Comparison of ENCODE assay signal across 28 mouse cellular contexts in genomic region chr1:177584302-177584886, GRCm38 (mm10).
A peak's percentile ranks its signal among the peaks of the same experiment; 100 is the strongest.
DNase-seq lines count a peak whose midpoint lies in the region; ATAC-seq and TF ChIP-seq lines count a peak whose summit lies in the region.
"Had no signal": no experiment of that assay in that cellular context is flagged by ENCODE, and none has a peak within 500 bp of the region (broad histone marks: within the 10 kb centered on the region; RNA-seq: fewer than 3 reads in every experiment).

No protein-coding gene starts in this region.

- H3K4me2 ChIP-seq in kidney, embryonic 15.5 days = no peak overlapping the region
- no peak overlapping the region for H3K4me2 ChIP-seq in lung, embryonic 15.5 days
- no peak overlapping the region for H3K4me2 ChIP-seq in lung, postnatal 0 days (replicated peaks; ENCODE audit: low read depth, low read length)
- no peak overlapping the region for H3K4me2 ChIP-seq in embryonic facial prominence, embryonic 15.5 days (replicated peaks)
- H3K4me2 ChIP-seq: embryonic facial prominence, embryonic 13.5 days; hindbrain, embryonic 14.5 days; midbrain, embryonic 11.5 days; neural tube, embryonic 12.5 days had no signal

- H3K36me3 ChIP-seq in kidney, embryonic 15.5 days = no peaks in the 10 kb centered on the region
- no peaks in the 10 kb centered on the region for H3K36me3 ChIP-seq in lung, embryonic 15.5 days
- H3K36me3 ChIP-seq in lung, postnatal 0 days (ENCODE audit: insufficient read depth, low read length) = no peaks in the 10 kb centered on the region
- H3K36me3 ChIP-seq in embryonic facial prominence, embryonic 15.5 days = no peaks in the 10 kb centered on the region
- H3K36me3 ChIP-seq: embryonic facial prominence, embryonic 13.5 days; heart, embryonic 10.5 days; neural tube, embryonic 12.5 days had no signal

- H3K27me3 ChIP-seq in kidney, embryonic 15.5 days = no peaks in the 10 kb centered on the region
- no peaks in the 10 kb centered on the region for H3K27me3 ChIP-seq in lung, embryonic 15.5 days
- H3K27me3 ChIP-seq in lung, postnatal 0 days (replicated peaks; ENCODE audit: insufficient read depth, low read length) = no peaks in the 10 kb centered on the region
- no peaks in the 10 kb centered on the region for H3K27me3 ChIP-seq in embryonic facial prominence, embryonic 15.5 days
- H3K27me3 ChIP-seq: embryonic facial prominence, embryonic 13.5 days; neural tube, embryonic 12.5 days had no signal

- DNase-seq in heart, adult 11 months = peak; percentile 40
- DNase-seq in heart, postnatal 25 days (ENCODE audit: low spot score) = no peak
- no peak for DNase-seq in kidney, adult 18-20 months
- no peak for DNase-seq in lung, postnatal 0 days (ENCODE audit: low spot score)
- no peak for DNase-seq in Muller cell, postnatal 12 days (ENCODE audit: inconsistent ontology term)
- DNase-seq: adrenal gland, postnatal 14 days; cerebellum, adult 11-12 months; cerebellum, adult 9-11 months; gastrocnemius, postnatal 10 days; heart, postnatal 4 days; kidney, adult 9 months; layer of hippocampus, adult 9-11 months; lung, postnatal 14 days; right cerebral cortex, adult 18-20 months; spleen, adult 18-20 months; thymus, postnatal 4 days had no signal

- H3K27ac ChIP-seq in kidney, embryonic 15.5 days = 0 out of 2 replicates have a peak overlapping the region, but pooled peaks have one; percentile 22
- no peak overlapping the region for H3K27ac ChIP-seq in lung, embryonic 15.5 days
- no peak overlapping the region for H3K27ac ChIP-seq in lung, postnatal 0 days (ENCODE audit: low read length)
- no peak overlapping the region for H3K27ac ChIP-seq in embryonic facial prominence, embryonic 15.5 days (replicated peaks)
- H3K27ac ChIP-seq: embryonic facial prominence, embryonic 13.5 days; heart, embryonic 10.5 days; hindbrain, embryonic 14.5 days; neural tube, embryonic 12.5 days had no signal

- intact Hi-C loops in heart, postnatal 25 days (cut with DNase I) = no loop called here

- H3K9ac ChIP-seq in kidney, embryonic 15.5 days = no peak overlapping the region
- H3K9ac ChIP-seq in lung, embryonic 15.5 days = no peak overlapping the region
- no peak overlapping the region for H3K9ac ChIP-seq in lung, postnatal 0 days (replicated peaks; ENCODE audit: low read depth)
- H3K9ac ChIP-seq in embryonic facial prominence, embryonic 15.5 days = no peak overlapping the region
- H3K9ac ChIP-seq: embryonic facial prominence, embryonic 13.5 days; hindbrain, embryonic 14.5 days; neural tube, embryonic 12.5 days had no signal

- ATAC-seq in kidney, embryonic 15.5 days (replicated peaks; ENCODE audit: low FRiP score) = peak; percentile 91
- ATAC-seq in lung, embryonic 15.5 days (ENCODE audit: borderline replicate concordance, extremely low read depth, low FRiP score, low TSS enrichment) = peak; percentile 64; the same call in 1 of the 2 replicates
- ATAC-seq in lung, postnatal 0 days = no peak
- ATAC-seq in embryonic facial prominence, embryonic 15.5 days (ENCODE audit: insufficient number of reproducible peaks, low FRiP score, low TSS enrichment, low read depth) = peak; percentile 2; the same call in 1 of the 2 replicates
- ATAC-seq: forebrain, embryonic 16.5 days; inflammation-experienced regulatory T-cells, adult 6 months; midbrain, embryonic 16.5 days had no signal

- H3K9me3 ChIP-seq in kidney, embryonic 15.5 days (replicated peaks) = peaks cover 10% of the 10 kb centered on the region; the same call in 1 of the 2 replicates
- peaks cover 9% of the 10 kb centered on the region; the same call in 1 of the 2 replicates for H3K9me3 ChIP-seq in lung, embryonic 15.5 days
- no peaks in the 10 kb centered on the region for H3K9me3 ChIP-seq in lung, postnatal 0 days (ENCODE audit: low read length)
- H3K9me3 ChIP-seq in embryonic facial prominence, embryonic 15.5 days (replicated peaks) = peaks cover 8% of the 10 kb centered on the region; the same call in 1 of the 2 replicates

- H3K4me3 ChIP-seq in kidney, embryonic 15.5 days (replicated peaks) = no peak overlapping the region
- H3K4me3 ChIP-seq in lung, embryonic 15.5 days = no peak overlapping the region
- H3K4me3 ChIP-seq in lung, postnatal 0 days (ENCODE audit: low read depth, low read length) = no peak overlapping the region
- no peak overlapping the region for H3K4me3 ChIP-seq in embryonic facial prominence, embryonic 15.5 days (replicated peaks)
- H3K4me3 ChIP-seq: embryonic facial prominence, embryonic 13.5 days; erythroblast, embryonic 14.5 days; heart, embryonic 10.5 days; neural tube, embryonic 12.5 days had no signal

- WGBS in kidney, embryonic 15.5 days = 32% methylated on average over 5 of the region's 5 CpGs
- 33% methylated on average over 5 of the region's 5 CpGs for WGBS in lung, embryonic 15.5 days
- 39% methylated on average over 5 of the region's 5 CpGs for WGBS in lung, postnatal 0 days
- 32% methylated on average over 5 of the region's 5 CpGs for WGBS in embryonic facial prominence, embryonic 15.5 days

- TF ChIP-seq EP300 in lung, postnatal 0 days (IDR thresholded peaks at IDR 0.05) = no peak

- no peaks in the 10 kb centered on the region for H3K4me1 ChIP-seq in kidney, embryonic 15.5 days
- H3K4me1 ChIP-seq in lung, embryonic 15.5 days = no peaks in the 10 kb centered on the region
- H3K4me1 ChIP-seq in lung, postnatal 0 days (ENCODE audit: insufficient read depth, low read depth, low read length) = no peaks in the 10 kb centered on the region
- no peaks in the 10 kb centered on the region for H3K4me1 ChIP-seq in embryonic facial prominence, embryonic 15.5 days
- H3K4me1 ChIP-seq: embryonic facial prominence, embryonic 13.5 days; heart, embryonic 10.5 days; neural tube, embryonic 12.5 days had no signal

- no peak for TF ChIP-seq CTCF in lung, postnatal 0 days (IDR thresholded peaks at IDR 0.05)
